Mouse (Mus musculus) megakaryocyte-erythroid progenitor cell, adult 5 weeks (primary cell): ENCODE results near the gene Mms19. TPM values are rescaled to one million over a fixed set of nuclear protein-coding genes. Genes with fewer than 3 reads are reported as not detected.

Experiments used
- polyA plus RNA-seq: library from polyadenylated mRNA; stranded (reverse); fragments of >175 nt; gene quantifications from 2 replicates; pipeline ENCODE4 v1.2.3, GENCODE M21; 2012

The Mms19 gene
- 13.2 and 15.5 TPM in 2 replicates for polyA plus RNA-seq

GRCm38 (mm10) chr19:41980819-41981594 lies at the start of gene Mms19:
Mms19 (minus strand) TSS chr19:41981157.

GRCm38 (mm10) chr19:41981595-41981927 lies 604 bp upstream of the Mms19 start, which contains the start of gene Ubtd1:
Ubtd1 (plus strand) TSS chr19:41981763.

GRCm38 (mm10) chr19:41933179-41934086 lies 47.5 kb downstream of the Mms19 start, which contains the start of the genes Exosc1 and Zdhhc16:
Exosc1 (minus strand) TSS chr19:41933423.
Zdhhc16 (plus strand) TSS chr19:41933480.

DNA sequence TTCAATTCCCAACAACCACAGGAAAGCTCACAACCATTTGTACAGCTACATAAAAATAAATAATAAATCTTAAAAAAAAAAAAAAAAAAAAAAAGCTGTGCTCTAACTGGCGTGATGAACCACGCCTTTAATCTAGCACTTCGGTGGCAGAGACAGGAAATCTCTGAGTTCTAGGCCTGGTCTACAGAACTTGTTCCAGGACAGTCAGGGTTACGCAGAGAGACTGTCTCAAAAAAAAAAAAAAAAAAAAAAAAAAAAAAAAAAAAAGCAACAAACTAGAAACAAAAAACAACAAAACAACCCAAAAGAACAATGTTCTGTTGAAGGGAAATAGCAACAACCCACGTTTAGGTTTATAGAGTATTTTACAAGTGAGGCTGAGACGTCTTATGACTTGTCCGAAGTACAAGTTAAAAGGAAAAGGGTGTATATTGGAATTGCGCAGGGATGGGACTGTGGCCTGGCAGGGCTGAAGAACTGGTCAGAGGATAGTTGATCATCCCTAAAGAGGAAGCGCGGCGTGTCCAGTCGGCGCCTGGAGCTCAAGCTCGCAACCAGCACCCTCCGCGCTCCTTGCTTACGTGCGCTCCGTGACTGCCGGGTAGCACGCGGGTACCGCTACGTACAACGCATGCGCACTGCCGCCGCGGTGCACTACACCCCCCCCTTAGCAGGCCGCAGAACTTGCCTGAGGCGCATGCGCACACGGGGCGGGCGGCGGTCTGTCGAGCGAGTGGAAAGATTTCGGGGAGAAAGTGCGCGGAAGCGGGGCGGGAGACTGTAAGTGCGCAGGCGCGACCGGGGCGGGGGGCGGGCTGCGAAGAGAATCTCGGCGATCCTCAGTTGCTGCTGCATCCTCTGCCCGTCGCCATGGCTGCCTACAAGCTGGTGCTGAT lies 69.5 kb downstream of the Mms19 start, which contains the start of gene Pgam1:
Gene Pgam1, plus strand, starts transcription at position 746 of the 896 bp plus-strand sequence.

GRCm38 (mm10) chr19:41895460-41896318 lies 85.3 kb downstream of the Mms19 start, which contains the start of gene Rrp12:
Rrp12 (minus strand) TSS chr19:41896173.

Other genes with a start within 250 kb of the Mms19 start
- 0.16 and 0.49 TPM in 2 replicates for gene Slit1, start 237.5 kb downstream of the Mms19 start, polyA plus RNA-seq
- 3.0 and 4.1 TPM in 2 replicates for gene Arhgap19, start 179.1 kb downstream of the Mms19 start, polyA plus RNA-seq
- 29.8 and 34.9 TPM in 2 replicates for gene Frat1, start 151.2 kb downstream of the Mms19 start, polyA plus RNA-seq
- 86.2 and 102 TPM in 2 replicates for gene Frat2, start 133.0 kb downstream of the Mms19 start, polyA plus RNA-seq
- 20.1 and 31.0 TPM in 2 replicates for gene Rrp12, start 85.0 kb downstream of the Mms19 start, polyA plus RNA-seq
- gene Pgam1, start 69.2 kb downstream of the Mms19 start, polyA plus RNA-seq = 481 and 651 TPM in 2 replicates
- 25.4 and 27.6 TPM in 2 replicates for gene Exosc1, start 47.7 kb downstream of the Mms19 start, polyA plus RNA-seq
- 36.2 and 43.1 TPM in 2 replicates for gene Zdhhc16, start 47.7 kb downstream of the Mms19 start, polyA plus RNA-seq
- 22.7 and 31.2 TPM in 2 replicates for gene Ubtd1, start 606 bp upstream of the Mms19 start, polyA plus RNA-seq
- gene Ankrd2, start 54.8 kb upstream of the Mms19 start, polyA plus RNA-seq = not detected in 2 replicates
- 0.23 and 0.24 TPM in 2 replicates for gene Hoga1, start 64.5 kb upstream of the Mms19 start, polyA plus RNA-seq
- gene 4933411K16Rik, start 71.1 kb upstream of the Mms19 start, polyA plus RNA-seq = 0.07 TPM in 1 of 2 replicates, not detected in the other
- gene Morn4, start 105.2 kb upstream of the Mms19 start, polyA plus RNA-seq = 0.57 and 0.67 TPM in 2 replicates
- gene Pi4k2a, start 109.3 kb upstream of the Mms19 start, polyA plus RNA-seq = 22.1 and 24.7 TPM in 2 replicates
- gene Avpi1, start 147.9 kb upstream of the Mms19 start, polyA plus RNA-seq = 22.6 and 24.6 TPM in 2 replicates
- gene Marveld1, start 166.2 kb upstream of the Mms19 start, polyA plus RNA-seq = 23.7 and 23.8 TPM in 2 replicates
- gene Zfyve27, start 182.8 kb upstream of the Mms19 start, polyA plus RNA-seq = 27.5 and 35.0 TPM in 2 replicates
- not detected in 2 replicates for gene Sfrp5, start 221.1 kb upstream of the Mms19 start, polyA plus RNA-seq